Mouse (Mus musculus) adrenal gland, postnatal 4 days (tissue): ENCODE results near the gene Slc6a9. TPM values are rescaled to one million over a fixed set of nuclear protein-coding genes. Genes with fewer than 3 reads are reported as not detected.

Source experiments
- DNase-seq, 2 experiments: peaks; one replicate each; pipeline ENCODE4 v3.0.0; 2021 to 2022; ENCODE audit warnings: low spot score in 2 of 2, mixed read lengths in 2 of 2
- total RNA-seq, 2 experiments: library from RNA; stranded (reverse); gene quantifications; 2 replicates each; pipeline ENCODE4 v1.2.3; 2021

The Slc6a9 gene
- total RNA-seq, 2 experiments from 2014 or later = 17.3 to 19.9 TPM

DNA sequence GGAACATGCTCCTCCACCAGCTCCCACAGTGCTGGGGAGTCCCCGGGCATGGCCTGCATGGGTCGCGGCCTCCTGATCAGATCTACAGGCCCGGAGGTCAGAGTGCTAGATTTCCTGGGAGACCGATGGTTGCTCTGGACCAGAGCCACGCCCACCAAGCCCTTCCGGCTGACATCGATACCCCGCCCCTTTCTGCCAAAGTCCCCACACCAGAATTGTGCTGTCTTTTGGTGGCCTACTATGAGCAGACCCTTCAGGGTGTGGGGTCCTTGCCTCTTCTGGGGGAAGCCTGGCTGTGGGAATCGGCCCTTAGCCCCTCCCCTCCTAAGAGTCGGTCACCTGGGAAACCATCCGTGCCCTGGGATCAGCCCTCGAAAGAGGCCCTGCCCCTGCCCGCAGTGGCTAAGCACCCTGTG lies 38.2 kb downstream of the Slc6a9 start, which contains the start of gene Ccdc24:
Gene Ccdc24 (minus strand): TSS at position 87 of the 416 bp plus-strand sequence.
- no peak for DNase-seq

DNA sequence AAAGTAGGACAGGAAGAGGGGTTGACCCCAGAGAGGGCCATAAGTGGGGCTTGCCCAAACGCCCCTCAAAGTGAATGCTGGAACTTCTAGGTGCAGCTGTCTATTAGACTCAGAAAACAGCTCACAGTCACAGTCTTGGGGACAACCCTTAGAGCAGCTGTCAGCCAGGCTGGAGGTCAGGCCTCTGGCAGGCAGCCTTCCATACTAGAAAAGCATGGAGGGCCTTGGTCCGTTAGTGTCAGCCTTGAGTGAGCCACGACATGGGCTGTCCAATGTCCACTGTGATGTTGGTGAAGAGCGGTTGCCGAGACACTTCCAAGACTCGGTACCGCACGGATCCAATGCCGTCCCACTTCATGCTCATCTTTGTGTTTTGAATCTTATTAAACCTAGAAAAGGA lies 39.3 kb downstream of the Slc6a9 start:
- no peak for DNase-seq

DNA sequence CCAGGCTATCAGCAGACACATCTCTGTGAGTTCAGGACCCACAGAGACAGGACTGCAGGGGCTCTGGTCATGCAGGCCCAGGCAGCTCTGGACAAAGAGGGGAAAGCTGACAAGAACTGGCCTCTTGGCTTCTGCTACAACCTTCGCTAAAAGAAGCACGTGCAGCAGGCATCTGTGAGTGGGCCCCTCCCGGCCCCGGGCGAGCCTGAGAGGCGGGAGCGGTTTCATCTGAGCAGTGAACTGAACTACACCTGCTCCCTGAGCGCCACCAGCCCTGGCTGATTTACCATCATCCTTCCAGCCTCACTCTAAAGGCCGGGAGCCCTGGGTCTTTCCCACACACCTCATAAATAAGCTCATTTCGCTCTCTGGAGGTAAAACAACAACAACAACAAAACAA lies 44.0 kb downstream of the Slc6a9 start:
- DNase-seq = no peak

DNA sequence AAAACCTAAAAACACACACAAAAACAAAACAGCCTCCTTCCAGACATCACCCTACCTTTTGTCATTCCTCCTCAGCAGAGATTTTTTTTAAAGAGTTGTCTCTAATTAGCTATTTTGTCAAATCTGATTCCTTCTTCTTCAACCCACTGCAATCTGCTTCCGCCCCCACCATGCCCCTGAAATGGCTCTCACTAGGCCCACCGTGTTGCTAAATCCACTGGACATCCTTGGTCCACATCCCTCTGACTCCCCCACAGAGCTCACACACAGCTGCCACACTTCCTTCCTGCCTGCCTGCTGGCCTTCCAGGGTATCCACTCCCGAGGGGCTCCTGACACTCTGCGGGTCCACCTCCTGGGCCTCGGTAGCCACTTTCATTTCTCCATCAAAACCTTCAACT lies 44.4 kb downstream of the Slc6a9 start:
- DNase-seq = no peak

- peak; percentile 24 to 35 for DNase-seq
Observed at GRCm38 (mm10) chr4:117882701-117883691, 48.7 kb downstream of the Slc6a9 start, which contains the start of gene B4galt2. B4galt2 (minus strand) TSS chr4:117883487.

DNA sequence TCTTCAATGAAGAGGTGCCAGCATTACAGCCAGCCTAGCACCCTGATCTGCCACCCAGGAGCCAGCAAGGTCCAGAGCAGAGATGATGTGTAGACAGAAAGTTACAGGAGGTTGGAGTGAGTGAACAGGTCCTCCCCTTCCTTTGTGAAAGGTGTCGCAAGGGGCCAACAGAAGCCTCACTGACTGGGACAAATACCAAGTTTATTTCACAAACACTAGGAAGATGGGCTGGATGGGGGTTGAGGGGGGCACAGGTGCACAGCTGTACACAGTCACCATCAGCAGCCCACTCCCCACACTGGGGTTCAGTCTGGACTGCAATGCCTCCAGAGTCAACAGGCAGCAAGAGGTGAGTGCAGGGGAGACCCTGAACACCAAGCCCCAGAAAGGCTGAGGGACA lies 49.8 kb downstream of the Slc6a9 start:
- no peak for DNase-seq

- no peak for DNase-seq
Observed at GRCm38 (mm10) chr4:117885093-117885492, 50.8 kb downstream of the Slc6a9 start.

DNA sequence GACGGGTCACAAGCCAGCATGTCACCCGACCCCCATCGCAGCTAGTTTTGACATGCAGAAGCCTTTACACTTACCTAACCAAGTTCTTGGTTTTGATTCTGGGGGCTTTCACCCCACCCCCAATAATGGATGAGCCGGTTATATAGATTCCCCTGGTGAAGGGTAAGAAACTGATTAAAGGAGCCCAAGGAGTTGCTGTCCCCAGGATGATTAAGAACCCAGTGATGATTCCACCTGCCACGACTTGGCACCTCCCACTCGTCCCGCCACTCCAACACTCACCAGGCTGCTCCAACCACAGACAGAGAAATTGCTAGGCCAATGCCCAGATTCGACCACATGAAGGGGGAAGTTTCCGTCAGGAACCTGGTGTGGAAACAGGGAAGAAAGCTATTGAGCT lies 51.7 kb downstream of the Slc6a9 start:
- DNase-seq = no peak

GRCm38 (mm10) chr4:117886644-117887043 lies 52.3 kb downstream of the Slc6a9 start:
- DNase-seq = no peak

DNA sequence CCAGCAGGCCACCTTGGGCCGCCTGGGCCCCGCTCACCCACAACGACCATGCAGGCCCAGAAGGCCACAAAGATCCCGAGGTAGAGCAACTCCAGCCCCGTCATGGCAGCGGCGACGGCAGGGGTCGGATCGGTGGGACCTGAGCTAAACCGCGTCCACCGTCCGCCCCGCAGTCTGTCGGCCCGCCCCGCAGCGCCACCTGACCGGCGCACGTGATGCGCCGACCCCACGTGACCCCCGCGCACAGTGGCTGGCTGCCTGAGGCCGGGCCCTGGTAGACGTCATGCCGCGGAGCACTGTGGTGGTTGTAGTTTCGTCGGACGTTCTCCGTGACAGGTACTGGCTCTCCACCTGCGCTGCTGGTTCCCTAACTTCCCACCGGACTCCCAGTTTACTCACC lies 52.8 kb downstream of the Slc6a9 start, which contains the start of gene Atp6v0b:
Gene Atp6v0b (minus strand): TSS at position 201 of the 400 bp plus-strand sequence.
- DNase-seq = peak; percentile 80 to 82

DNA sequence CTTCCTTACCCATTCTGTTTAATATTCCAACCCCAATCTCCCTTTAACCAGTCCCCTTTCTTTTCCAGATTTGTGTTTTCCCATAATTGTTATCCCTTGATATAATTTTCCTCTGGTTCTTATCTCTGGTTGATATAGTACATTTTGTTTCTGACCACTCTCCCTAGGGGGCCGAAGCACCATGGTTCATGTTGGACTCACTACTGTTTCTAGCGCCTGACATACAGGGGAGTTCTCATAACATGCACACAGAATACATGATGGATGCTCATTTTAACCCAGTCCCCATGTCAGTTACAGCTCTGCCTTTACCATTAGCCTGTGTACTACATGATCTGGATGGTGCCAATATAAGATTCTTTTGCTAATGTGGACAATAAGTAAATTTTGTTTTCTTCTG lies 53.6 kb downstream of the Slc6a9 start:
- no peak for DNase-seq

DNA sequence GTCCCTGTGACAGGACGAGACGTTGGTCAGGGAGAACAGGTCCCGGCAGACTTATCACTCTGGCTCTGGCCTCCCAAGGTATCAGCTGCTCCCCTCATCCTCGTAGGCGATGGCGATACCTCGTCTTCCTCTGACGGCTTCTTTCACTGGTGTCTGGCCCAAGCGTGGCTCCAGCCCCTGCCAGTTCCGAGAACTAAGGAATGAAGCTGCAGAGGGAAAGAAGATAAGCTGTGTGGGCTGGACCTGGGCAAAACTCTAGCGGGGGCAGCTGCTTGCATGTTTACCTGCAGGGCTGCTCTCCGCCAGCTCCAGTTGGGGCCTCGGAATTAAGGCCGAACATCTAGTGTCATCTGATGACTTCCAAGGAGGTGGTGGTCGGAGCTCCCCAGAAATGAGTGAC lies 55.2 kb downstream of the Slc6a9 start:
- no peak for DNase-seq

GRCm38 (mm10) chr4:117890031-117890430 lies 55.7 kb downstream of the Slc6a9 start:
- no peak for DNase-seq

- DNase-seq = no peak
Observed at GRCm38 (mm10) chr4:117890750-117891149, 56.4 kb downstream of the Slc6a9 start.

DNA sequence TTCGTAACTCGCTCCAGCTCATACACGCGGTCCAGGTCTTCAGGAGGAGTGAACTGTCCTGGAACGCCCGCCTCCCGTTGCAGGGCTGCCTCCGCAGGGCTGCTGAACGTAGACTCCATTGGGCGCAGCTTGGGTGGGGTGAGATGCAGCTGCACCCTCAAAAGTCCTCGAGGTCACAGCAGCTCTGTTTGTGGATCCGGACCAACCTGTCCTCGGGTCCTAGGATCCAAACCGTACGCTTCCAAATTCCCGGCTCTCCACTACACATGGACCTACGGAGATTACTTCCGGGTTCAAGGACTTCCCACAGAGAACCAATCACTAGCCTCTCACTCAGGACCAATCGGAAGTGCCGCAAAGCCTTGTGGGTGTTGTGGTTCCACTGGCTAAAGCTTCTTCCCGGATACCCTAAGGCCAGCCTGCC lies 57.4 kb downstream of the Slc6a9 start, which contains the start of gene Dph2:
Gene Dph2 (minus strand): TSS at position 295 of the 424 bp plus-strand sequence.
- peak in 1 of 2 experiments; percentile 56 for DNase-seq

GRCm38 (mm10) chr4:117893376-117893775 lies 59.1 kb downstream of the Slc6a9 start:
- DNase-seq = peak in 1 of 2 experiments; percentile 20

DNA sequence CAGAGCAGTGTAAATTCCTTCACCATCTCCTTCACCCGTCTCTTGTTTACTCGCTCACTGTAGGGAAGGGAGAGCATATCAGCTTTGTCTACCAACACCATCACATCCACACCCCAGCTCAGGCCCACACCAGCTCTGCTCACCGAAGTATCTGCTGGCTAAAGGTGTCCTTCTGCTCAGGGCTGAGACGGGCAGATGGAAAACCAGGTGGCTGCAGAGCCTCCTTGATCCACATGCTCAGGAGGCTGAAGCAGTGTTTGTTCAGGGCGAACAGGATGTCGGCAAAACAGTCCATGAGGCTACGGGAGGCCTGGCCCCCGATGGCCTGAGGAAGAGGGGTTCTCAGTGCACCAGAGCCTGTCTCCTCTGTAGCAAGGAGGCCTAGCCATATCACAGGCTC lies 60.3 kb downstream of the Slc6a9 start:
- DNase-seq = no peak

DNA sequence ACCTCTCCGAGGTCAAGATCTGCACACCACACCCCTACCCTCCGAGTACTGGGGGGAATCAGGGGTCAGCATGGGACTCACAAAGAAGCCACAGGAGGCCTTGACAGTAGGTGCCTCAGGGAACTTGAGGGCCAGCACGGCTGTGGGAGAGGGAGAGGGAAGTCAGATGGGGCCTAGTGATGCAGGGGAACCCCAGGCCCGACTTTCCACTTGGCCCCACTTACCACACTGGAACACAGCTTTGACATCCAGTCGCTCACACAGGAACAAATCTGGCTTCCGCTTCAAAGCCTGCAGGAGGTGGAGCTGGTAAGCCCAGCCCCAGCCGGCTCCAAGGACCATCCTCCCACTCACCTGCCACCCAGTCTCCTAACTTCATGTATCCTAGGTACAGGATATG lies 61.0 kb downstream of the Slc6a9 start:
- DNase-seq = no peak

DNA sequence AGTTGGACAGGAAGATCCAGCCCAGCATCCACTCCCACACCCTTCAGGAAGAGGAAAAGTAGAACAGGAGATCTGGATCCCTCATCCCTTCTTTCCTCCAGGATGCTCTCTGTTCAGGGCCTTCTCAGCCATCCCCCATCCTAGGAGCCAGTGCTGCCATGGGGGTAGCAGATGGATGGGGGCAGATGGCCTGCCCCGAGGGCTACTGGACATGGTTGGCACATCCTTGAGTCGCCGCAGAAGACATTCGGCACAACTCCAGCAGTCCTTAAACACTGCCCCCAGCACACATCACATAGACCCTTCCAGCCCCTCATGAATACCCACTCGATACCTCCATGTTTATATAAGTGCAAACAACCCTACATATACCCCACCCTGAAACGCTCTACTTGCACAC lies 61.7 kb downstream of the Slc6a9 start:
- DNase-seq = no peak

DNA sequence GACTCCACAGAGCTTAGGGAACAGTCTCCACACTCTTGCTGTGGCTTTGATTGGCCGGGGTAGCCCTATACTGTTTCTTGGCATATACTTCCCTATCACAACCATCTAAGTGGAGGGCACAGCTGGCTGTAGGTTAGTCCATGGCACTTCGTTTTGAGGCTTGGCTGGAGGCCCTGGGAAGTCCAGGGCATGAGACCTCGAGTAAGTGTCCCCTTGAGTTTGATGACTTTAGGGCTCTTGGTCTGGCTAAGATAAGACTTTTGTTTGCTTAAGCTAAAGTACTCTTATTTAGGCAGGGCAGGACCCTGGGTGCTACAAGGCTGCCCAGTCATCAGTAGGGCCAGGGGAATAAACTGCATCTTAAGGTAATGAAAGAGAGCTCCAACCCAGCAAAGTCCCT lies 63.8 kb downstream of the Slc6a9 start:
- DNase-seq = no peak

DNA sequence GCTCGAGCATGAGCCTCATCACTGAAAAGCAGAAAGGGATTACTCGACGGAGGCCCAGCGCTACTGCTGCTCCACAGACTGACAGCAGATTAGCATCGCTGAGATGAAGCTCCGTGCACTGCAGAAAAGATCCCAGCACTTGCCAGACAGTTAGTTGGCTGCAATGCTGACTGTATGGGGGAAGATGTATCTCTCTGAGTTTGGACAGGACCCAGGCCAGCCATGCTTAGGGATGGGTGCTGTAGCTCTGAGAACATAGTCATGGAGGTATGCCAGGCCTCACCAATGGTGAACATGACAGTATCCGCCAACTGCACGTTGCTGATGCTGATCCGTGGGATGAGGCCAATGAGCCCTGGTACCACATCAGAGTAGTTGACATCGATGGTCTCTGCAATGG lies 69.8 kb downstream of the Slc6a9 start:
- DNase-seq = no peak

- DNase-seq = no peak
Observed at GRCm38 (mm10) chr4:117904761-117905160, 70.5 kb downstream of the Slc6a9 start.
